Mouse (Mus musculus) left cerebral cortex, adult 8-10 months (tissue): ENCODE results near the gene Zmynd8. TPM values are rescaled to one million over a fixed set of nuclear protein-coding genes. Genes with fewer than 3 reads are reported as not detected.

Experiments
- DNase-seq, 2 experiments: peaks; one replicate each; pipeline ENCODE4 v3.0.0; 2022; ENCODE audit warnings: low spot score in 2 of 2
- total RNA-seq, 4 experiments: library from RNA; stranded (reverse); gene quantifications; 2 replicates each; pipeline ENCODE4 v1.2.4; 2022

Gene Zmynd8
- total RNA-seq, 4 experiments from 2014 or later: 105 to 132 (median 130) TPM

- DNase-seq: no peak
Measured at GRCm38 (mm10) chr2:165899923-165900322, 1.1 kb upstream of the Zmynd8 start.

GRCm38 (mm10) chr2:165899474-165899873, 658 bp upstream of the Zmynd8 start:
- no peak for DNase-seq

GRCm38 (mm10) chr2:165896171-165896570, 2.6 kb downstream of the Zmynd8 start:
- DNase-seq: no peak

GRCm38 (mm10) chr2:165895687-165896086, 3.1 kb downstream of the Zmynd8 start:
- no peak for DNase-seq

- no peak for DNase-seq
Measured at GRCm38 (mm10) chr2:165894533-165894932, 4.3 kb downstream of the Zmynd8 start.

GRCm38 (mm10) chr2:165893232-165893631, 5.6 kb downstream of the Zmynd8 start:
- DNase-seq: no peak

GRCm38 (mm10) chr2:165892626-165893025, 6.2 kb downstream of the Zmynd8 start:
- no peak for DNase-seq

- DNase-seq: no peak
Measured at GRCm38 (mm10) chr2:165890401-165890800, 8.4 kb downstream of the Zmynd8 start.

GRCm38 (mm10) chr2:165889874-165890273, 8.9 kb downstream of the Zmynd8 start:
- DNase-seq: no peak

GRCm38 (mm10) chr2:165889266-165889665, 9.6 kb downstream of the Zmynd8 start:
- no peak for DNase-seq

GRCm38 (mm10) chr2:165888813-165889221, 10.0 kb downstream of the Zmynd8 start:
- no peak for DNase-seq

- DNase-seq: peak; percentile 60 to 69
Measured at GRCm38 (mm10) chr2:165888396-165888795, 10.4 kb downstream of the Zmynd8 start.

GRCm38 (mm10) chr2:165886857-165887628, 11.8 kb downstream of the Zmynd8 start:
- DNase-seq: no peak

GRCm38 (mm10) chr2:165886482-165886856, 12.3 kb downstream of the Zmynd8 start:
- no peak for DNase-seq

GRCm38 (mm10) chr2:165885951-165886320, 12.9 kb downstream of the Zmynd8 start:
- no peak for DNase-seq

- DNase-seq: peak in 1 of 2 experiments; percentile 81
Measured at GRCm38 (mm10) chr2:165885225-165885950, 13.4 kb downstream of the Zmynd8 start.

GRCm38 (mm10) chr2:165884577-165885224, 14.1 kb downstream of the Zmynd8 start:
- peak; percentile 96 to 100 for DNase-seq

- peak in 1 of 2 experiments; percentile 85 for DNase-seq
Measured at GRCm38 (mm10) chr2:165883846-165884576, 14.8 kb downstream of the Zmynd8 start.

GRCm38 (mm10) chr2:165883006-165883405, 15.8 kb downstream of the Zmynd8 start:
- no peak for DNase-seq

- no peak for DNase-seq
Measured at GRCm38 (mm10) chr2:165881585-165882431, 17.0 kb downstream of the Zmynd8 start.

GRCm38 (mm10) chr2:165881220-165881584, 17.6 kb downstream of the Zmynd8 start:
- no peak for DNase-seq
